Mouse (Mus musculus) hematopoietic multipotent progenitor cell, adult 10-12 weeks (in vitro differentiated cells): ENCODE results near the gene Gab2. TPM values are rescaled to one million over a fixed set of nuclear protein-coding genes. Genes with fewer than 3 reads are reported as not detected.

Experiments used
- polyA plus RNA-seq: library from polyadenylated mRNA; stranded (reverse); fragments of >175 nt; gene quantifications from 2 replicates; pipeline ENCODE4 v1.2.3, GENCODE M21; 2012; ENCODE audit warnings: low replicate concordance

The Gab2 gene
- polyA plus RNA-seq: 2.1 and 2.2 TPM in 2 replicates

GRCm38 (mm10) chr7:97081242-97081958 lies at the start of gene Gab2:
Gene Gab2, plus strand, starts transcription at chr7:97081586.

GRCm38 (mm10) chr7:97331726-97332666 lies 250.6 kb downstream of the Gab2 start, which contains the start of the genes Usp35 and Kctd21:
Gene Usp35, minus strand, starts transcription at chr7:97332020.
Gene Kctd21, plus strand, starts transcription at chr7:97332327.

Other genes with a start within 250 kb of the Gab2 start
- gene Nars2, start 130.1 kb upstream of the Gab2 start, polyA plus RNA-seq: 3.1 and 9.9 TPM in 2 replicates